Mouse (Mus musculus) embryonic facial prominence, embryonic 11.5 days (tissue): ENCODE data around the gene Fryl. TPM values are rescaled to one million over a fixed set of nuclear protein-coding genes. Genes with fewer than 3 reads are reported as not detected.

Experiments used
- ATAC-seq: fragments of 200-750 bp; cut with Nextera tagmentation; replicated peaks from 2 replicates; pipeline ENCODE4 v1.8.0; 2017; ENCODE audit warnings: low read depth; ENCODE audit not compliant: insufficient number of reproducible peaks, low FRiP score, low TSS enrichment
- DNase-seq: peaks from one replicate; pipeline ENCODE4 v3.0.0-alpha.2; 2015; ENCODE audit warnings: low spot score
- H3K27ac ChIP-seq: fragments of 300-500 bp; sonication (generic); replicated peaks from 2 replicates; pipeline ENCODE4 v1.5.1; 2014; ENCODE audit warnings: mild to moderate bottlenecking, low read depth, low read length, control low read depth
- H3K27me3 ChIP-seq: fragments of 300-500 bp; sonication (generic); 2 replicates; pipeline ENCODE4 v1.6.1; 2014; ENCODE audit warnings: mild to moderate bottlenecking, low read length, moderate library complexity, mixed read lengths; ENCODE audit not compliant: control insufficient read depth, insufficient read depth
- H3K36me3 ChIP-seq: fragments of 300-500 bp; sonication (generic); replicated peaks from 2 replicates; pipeline ENCODE4 v1.6.1; 2014; ENCODE audit warnings: low read depth, mild to moderate bottlenecking, low read length, moderate library complexity, mixed read lengths; ENCODE audit not compliant: control insufficient read depth, insufficient read depth
- H3K4me1 ChIP-seq: fragments of 300-500 bp; sonication (generic); 2 replicates; pipeline ENCODE4 v1.6.1; 2014; ENCODE audit warnings: low read length, mixed read lengths; ENCODE audit not compliant: control insufficient read depth, insufficient read depth
- H3K4me2 ChIP-seq: fragments of 300-500 bp; sonication (generic); 2 replicates; pipeline ENCODE4 v1.6.1; 2014; ENCODE audit warnings: low read depth, mild to moderate bottlenecking, control low read depth, low read length, moderate library complexity
- H3K4me3 ChIP-seq: fragments of 300-500 bp; sonication (generic); 2 replicates; pipeline ENCODE4 v1.5.1; 2014; ENCODE audit warnings: low read depth, low read length, control low read depth
- H3K9ac ChIP-seq: fragments of 300-500 bp; sonication (generic); replicated peaks from 2 replicates; pipeline ENCODE4 v1.6.1; 2014; ENCODE audit warnings: mild to moderate bottlenecking, control low read depth, low read length
- H3K9me3 ChIP-seq: fragments of 300-500 bp; sonication (generic); replicated peaks from 2 replicates; pipeline ENCODE4 v1.6.1; 2016; ENCODE audit warnings: mild to moderate bottlenecking, low read length, inconsistent platforms, mixed read lengths; ENCODE audit not compliant: control insufficient read depth
- WGBS: fragments of 180-500 bp; shearing (Covaris S2); extraction: QIAGEN DNeasy Blood & Tissue Kit; methylation state at CpG from one replicate; pipeline ENCODE4 v1.1.7; 2014; 5-methylcytosine and 5-hydroxymethylcytosine counted together
- polyA plus RNA-seq: library from polyadenylated mRNA; unstranded; fragments of >200 nt; fragmentation: Nextera tagmentation; extraction: Ambion mirVana; gene quantifications from 2 replicates; pipeline ENCODE4 v1.2.1, GENCODE M21; 2014

The Fryl gene
- polyA plus RNA-seq, 1 experiment from 2014 or later, result 25.7 TPM

DNA sequence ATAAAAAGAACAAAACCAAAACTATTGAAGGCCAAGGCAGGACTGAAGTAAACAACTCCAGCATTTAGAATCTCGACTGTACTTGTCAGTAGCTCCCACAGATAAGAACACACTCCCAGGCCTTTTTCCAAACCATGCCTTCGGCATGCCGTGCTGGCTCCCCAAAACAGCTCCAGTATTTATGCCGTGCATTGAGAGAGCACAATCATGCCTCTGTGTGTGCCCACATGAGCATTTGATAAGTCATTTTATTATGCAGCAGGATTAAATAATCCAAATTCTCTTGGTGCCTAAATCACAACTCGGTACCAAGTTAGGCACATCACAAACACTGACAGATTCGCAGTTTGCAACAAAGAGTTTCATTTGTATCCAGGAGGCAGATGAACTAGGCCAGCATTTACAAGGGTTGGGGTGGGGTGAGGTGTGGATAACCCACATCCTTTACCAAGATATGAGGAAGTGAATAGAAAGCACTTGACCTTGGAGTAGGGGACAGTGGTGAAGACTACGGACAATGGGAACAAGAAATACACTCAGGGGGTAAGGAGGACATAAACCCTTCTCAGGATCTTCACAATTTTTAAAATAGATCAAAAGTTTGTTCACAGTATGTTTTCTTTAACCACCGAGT, 50.3 kb downstream of the Fryl start:
- ATAC-seq (no peak), DNase-seq (no peak)
- Histone ChIP-seq H3K4me1 (no peaks in the 10 kb centered on the region), H3K27ac (no peak overlapping the region), H3K9me3 (no peaks in the 10 kb centered on the region), H3K4me3 (no peak overlapping the region), H3K27me3 (no peaks in the 10 kb centered on the region), H3K9ac (no peak overlapping the region), H3K4me2 (no peak overlapping the region), H3K36me3 (no peaks in the 10 kb centered on the region; the same call in 1 of the 2 replicates)
- 89% methylated on average over 8 of the region's 8 CpGs for WGBS

GRCm38 (mm10) chr5:73205050-73205449, 51.4 kb downstream of the Fryl start:
- ATAC-seq, result no peak
- no peak overlapping the region for H3K4me3 ChIP-seq
- no peaks in the 10 kb centered on the region for H3K36me3 ChIP-seq
- H3K27ac ChIP-seq, result no peak overlapping the region
- no peaks in the 10 kb centered on the region for H3K9me3 ChIP-seq
- DNase-seq, result no peak
- H3K9ac ChIP-seq, result no peak overlapping the region
- no peaks in the 10 kb centered on the region for H3K27me3 ChIP-seq
- WGBS, result 93% methylated on average over 3 of the region's 3 CpGs
- no peak overlapping the region for H3K4me2 ChIP-seq
- H3K4me1 ChIP-seq, result no peaks in the 10 kb centered on the region

DNA sequence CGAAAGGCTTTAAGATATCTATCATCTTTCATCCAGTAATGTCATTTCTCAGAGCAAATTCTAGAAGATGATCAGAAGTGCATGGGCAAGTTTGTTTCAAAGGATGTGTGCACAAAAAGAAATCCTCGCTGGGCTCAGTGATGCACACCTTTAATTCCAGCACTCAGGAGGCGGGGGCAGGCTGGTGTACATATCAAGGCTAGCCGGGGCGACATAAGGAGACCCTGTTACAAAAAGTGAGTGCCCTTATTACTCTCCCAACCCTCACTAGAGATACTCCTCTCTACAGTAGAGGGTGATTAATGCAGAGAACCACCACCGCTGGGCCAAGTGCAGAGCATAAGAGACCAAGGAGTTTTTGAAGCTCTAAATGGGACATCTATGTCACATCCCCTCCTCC, 53.9 kb downstream of the Fryl start:
- Histone ChIP-seq H3K4me2 (no peak overlapping the region), H3K4me3 (no peak overlapping the region), H3K27me3 (no peaks in the 10 kb centered on the region), H3K9me3 (no peaks in the 10 kb centered on the region), H3K9ac (no peak overlapping the region), H3K4me1 (no peaks in the 10 kb centered on the region), H3K36me3 (no peaks in the 10 kb centered on the region), H3K27ac (no peak overlapping the region)
- DNase-seq, result no peak
- ATAC-seq, result no peak
- 91% methylated on average over 6 of the region's 6 CpGs for WGBS

- Histone ChIP-seq H3K27me3 (no peaks in the 10 kb centered on the region), H3K4me3 (no peak overlapping the region), H3K36me3 (no peaks in the 10 kb centered on the region), H3K27ac (no peak overlapping the region), H3K4me2 (no peak overlapping the region), H3K9me3 (no peaks in the 10 kb centered on the region), H3K9ac (no peak overlapping the region), H3K4me1 (no peaks in the 10 kb centered on the region)
- no peak for DNase-seq
- ATAC-seq, result no peak
- WGBS, result 91% methylated on average over 8 of the region's 8 CpGs
Observed at GRCm38 (mm10) chr5:73202077-73202476, 54.3 kb downstream of the Fryl start.

DNA sequence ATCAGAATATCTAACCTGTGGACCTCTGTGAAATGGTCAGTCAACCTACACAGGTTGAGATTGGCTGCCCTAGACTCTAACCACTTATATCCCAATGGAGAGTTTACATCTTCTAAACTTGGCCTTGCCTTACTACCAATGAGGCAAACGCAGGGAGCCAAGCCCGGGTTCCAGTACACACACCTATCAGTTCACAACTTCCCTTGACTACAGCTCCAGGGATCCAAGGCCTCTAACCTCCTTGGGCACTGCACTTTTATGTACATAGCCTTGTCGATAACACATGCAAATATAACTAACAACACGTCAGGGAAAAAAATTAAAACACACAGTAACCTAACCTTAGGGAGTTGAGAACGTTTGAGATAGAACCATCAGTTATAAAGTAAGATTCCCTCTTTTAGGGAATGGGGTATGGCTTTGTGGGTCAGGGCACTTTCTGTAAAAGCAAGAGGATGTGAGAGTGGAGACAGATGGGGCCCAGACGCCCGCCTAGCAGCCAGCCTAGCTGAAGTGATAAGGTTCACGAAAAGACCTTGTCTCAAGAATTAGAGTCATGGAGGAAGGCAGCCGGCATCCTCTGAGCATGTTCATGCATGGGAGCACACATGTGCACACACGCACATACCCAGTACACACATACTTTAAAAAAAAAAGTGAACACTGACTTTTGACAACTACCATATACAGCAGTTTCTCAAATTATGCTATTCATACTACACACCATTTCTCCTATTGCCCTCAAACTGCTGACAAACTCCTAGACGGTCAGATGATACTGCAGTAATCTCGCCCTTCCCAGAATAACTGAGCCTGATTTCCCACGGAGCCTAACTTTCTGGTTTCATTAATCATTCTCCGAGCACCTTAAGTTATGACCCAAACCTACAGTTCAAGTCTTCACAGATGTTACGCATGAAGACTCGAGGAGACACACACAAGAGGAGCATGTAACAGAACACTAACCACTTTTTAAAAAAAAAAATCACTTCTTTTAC, 55.7 kb downstream of the Fryl start:
- no peaks in the 10 kb centered on the region for H3K9me3 ChIP-seq
- WGBS, result 87% methylated on average over 16 of the region's 16 CpGs
- DNase-seq (no peak), ATAC-seq (no peak)
- no peak overlapping the region for H3K27ac ChIP-seq
- no peak overlapping the region for H3K4me2 ChIP-seq
- H3K9ac ChIP-seq, result no peak overlapping the region
- H3K4me1 ChIP-seq, result no peaks in the 10 kb centered on the region
- no peak overlapping the region for H3K4me3 ChIP-seq
- no peaks in the 10 kb centered on the region for H3K36me3 ChIP-seq
- H3K27me3 ChIP-seq, result no peaks in the 10 kb centered on the region

DNA sequence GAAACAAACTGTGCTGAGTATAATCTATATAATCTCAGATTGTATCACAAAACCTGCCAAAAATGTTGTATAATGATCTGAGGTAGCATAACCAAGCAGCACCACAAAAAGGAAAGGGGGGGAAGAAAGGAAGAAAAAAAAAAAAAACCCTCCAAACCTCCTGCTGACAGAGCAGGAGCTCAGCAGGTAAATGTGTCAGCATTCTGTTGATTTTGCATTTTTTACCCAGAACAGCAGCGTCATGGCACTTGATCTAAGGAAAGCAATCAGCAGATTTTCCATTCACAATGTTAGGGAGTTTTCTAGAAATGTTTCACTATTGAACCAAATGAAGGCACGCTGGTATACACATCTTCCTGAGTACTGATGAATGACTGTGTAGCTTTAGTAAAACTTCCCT, 56.8 kb downstream of the Fryl start:
- no peaks in the 10 kb centered on the region for H3K9me3 ChIP-seq
- no peaks in the 10 kb centered on the region for H3K27me3 ChIP-seq
- ATAC-seq, result no peak
- no peak overlapping the region for H3K4me2 ChIP-seq
- no peaks in the 10 kb centered on the region for H3K4me1 ChIP-seq
- DNase-seq, result no peak
- H3K36me3 ChIP-seq, result no peaks in the 10 kb centered on the region
- no peak overlapping the region for H3K9ac ChIP-seq
- no peak overlapping the region for H3K4me3 ChIP-seq
- no peak overlapping the region for H3K27ac ChIP-seq
- WGBS, result 91% methylated on average over 2 of the region's 2 CpGs

GRCm38 (mm10) chr5:73198690-73199089, 57.7 kb downstream of the Fryl start:
- 94% methylated on average over 5 of the region's 5 CpGs for WGBS
- no peaks in the 10 kb centered on the region; the same call in 1 of the 2 replicates for H3K36me3 ChIP-seq

DNA sequence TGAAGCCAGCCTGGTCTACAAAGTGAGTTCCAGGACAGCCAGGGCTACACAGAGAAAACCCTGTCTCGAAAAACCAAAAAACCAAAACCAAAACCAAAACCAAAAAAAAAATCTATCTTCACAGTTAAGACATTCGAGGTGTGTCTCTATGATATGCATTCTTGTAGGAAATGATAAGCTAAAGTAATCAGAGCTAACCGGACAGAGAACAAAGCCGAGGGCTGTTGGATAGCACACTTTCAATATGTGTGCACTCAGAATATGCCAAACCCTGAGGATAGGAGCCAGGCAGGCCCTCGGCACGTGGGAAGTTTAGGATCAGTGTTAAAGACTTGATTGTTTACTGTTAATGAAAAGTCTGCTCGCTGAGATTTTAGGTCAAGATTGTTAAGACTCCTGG, 58.6 kb downstream of the Fryl start:
- DNase-seq (no peak), ATAC-seq (no peak)
- H3K36me3 ChIP-seq, result no peaks in the 10 kb centered on the region; the same call in 1 of the 2 replicates
- no peak overlapping the region for H3K4me2 ChIP-seq
- 92% methylated on average over 7 of the region's 7 CpGs for WGBS
- no peak overlapping the region for H3K27ac ChIP-seq
- H3K27me3 ChIP-seq, result no peaks in the 10 kb centered on the region
- no peaks in the 10 kb centered on the region for H3K9me3 ChIP-seq
- H3K4me1 ChIP-seq, result no peaks in the 10 kb centered on the region
- no peak overlapping the region for H3K4me3 ChIP-seq
- no peak overlapping the region for H3K9ac ChIP-seq

More at GRCm38 (mm10) chr5:73198690-73199089, 57.7 kb downstream of the Fryl start:
- H3K27ac ChIP-seq, result no peak overlapping the region
- no peaks in the 10 kb centered on the region for H3K4me1 ChIP-seq
- DNase-seq, result no peak
- no peak overlapping the region for H3K4me2 ChIP-seq
- H3K9me3 ChIP-seq, result no peaks in the 10 kb centered on the region
- no peak overlapping the region for H3K4me3 ChIP-seq
- ATAC-seq, result no peak
- no peak overlapping the region for H3K9ac ChIP-seq
- H3K27me3 ChIP-seq, result no peaks in the 10 kb centered on the region
